Mouse (Mus musculus) CD4-positive helper T cell, adult 2 months (primary cell): ENCODE data around the gene Gm10800.
"Not testable (repeated sequence)": the region's sequence is repeated elsewhere in the genome, so short reads cannot be mapped to it uniquely, and the experiment has no call there.

Experiments
- DNase-seq: peaks from one replicate; pipeline ENCODE4 v3.0.0-alpha.2; 2012; ENCODE audit warnings: low read depth, missing footprints, low spot score

Gene Gm10800

DNA sequence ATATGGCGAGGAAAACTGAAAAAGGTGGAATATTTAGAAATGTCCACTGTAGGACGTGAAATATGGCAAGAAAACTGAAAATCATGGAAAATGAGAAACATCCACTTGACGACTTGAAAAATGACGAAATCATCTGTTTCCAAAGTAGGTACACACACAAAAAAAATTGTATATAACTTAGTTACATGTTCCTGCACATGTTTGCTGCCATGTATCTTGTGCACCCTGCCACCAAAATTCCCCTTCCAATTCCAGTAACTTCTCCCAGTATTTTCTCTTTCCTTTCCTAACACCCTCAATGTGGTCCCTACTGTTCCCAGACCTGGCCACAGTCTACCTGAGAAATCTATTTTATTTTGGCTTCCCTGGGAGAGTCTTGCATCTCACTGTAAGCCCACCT is at the start of gene Gm10800:
Gene Gm10800 (minus strand): TSS at position 101 of the 400 bp plus-strand sequence.
- not testable (repeated sequence) for DNase-seq

DNA sequence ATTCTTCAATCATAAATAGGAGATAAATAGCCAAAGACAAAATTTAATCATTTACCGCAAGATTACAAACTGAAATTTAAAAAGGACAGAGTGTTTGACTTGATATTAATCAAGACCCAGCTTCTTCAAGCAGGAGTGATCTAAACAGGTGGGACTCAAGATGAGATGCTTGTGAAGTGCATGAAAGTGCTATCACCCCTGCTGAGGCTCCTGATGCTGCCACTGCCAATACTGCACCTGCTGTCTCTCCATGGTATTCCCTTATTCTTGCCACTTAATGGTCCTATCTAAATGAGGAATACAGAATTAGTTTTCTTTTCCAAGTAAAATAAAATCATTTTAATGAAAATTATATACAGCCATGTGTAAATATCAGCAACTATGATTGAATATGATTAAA is 30.4 kb upstream of the Gm10800 start:
- no peak for DNase-seq

DNA sequence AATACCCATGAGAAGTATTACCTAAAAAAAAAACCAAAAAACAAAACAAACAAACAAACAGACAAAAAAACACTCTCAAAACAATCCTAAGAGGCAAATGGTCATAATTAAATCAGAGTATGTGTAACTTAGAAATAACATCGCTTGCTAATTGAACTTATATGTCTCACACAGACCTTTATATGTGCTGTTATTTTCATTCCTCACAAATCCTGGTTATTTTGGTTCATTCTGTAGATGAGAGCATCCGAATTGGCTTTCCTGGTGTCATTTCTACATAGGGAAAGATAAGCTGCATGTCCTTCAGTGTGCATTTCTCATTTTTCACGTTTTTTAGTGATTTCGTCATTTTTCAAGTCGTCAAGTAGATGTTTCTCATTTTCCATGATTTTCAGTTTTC is 5.2 kb downstream of the Gm10800 start, which contains the start of gene Gm10801:
Gene Gm10801 (plus strand): TSS at position 301 of the 400 bp plus-strand sequence.
- DNase-seq = not testable (repeated sequence)
